Mouse (Mus musculus): ENCODE measurements at regions not wholly inside any gene's neighbourhood (a gene's known extent, or its start where the extent isn't known, plus 50 kb on each side); places are given as distances from the start of the nearest gene placed in this dataset.

GRCm38 (mm10) chr11:65638211-65638610 is 149.9 kb downstream of the Map2k4 start:
- in situ Hi-C loops (cut with MboI, MseI), result loop anchor here (10.0 kb wide), 1 partner anchor 1517 kb away; no protein-coding TSS in a partner anchor

- in situ Hi-C loops (cut with MboI, MseI), result loop anchor here (10.0 kb wide), 1 partner anchor 1518 kb away; no protein-coding TSS in a partner anchor
These were observed 150.9 kb downstream of the Map2k4 start for GRCm38 (mm10) chr11:65637206-65637605.

- in situ Hi-C loops (cut with MboI, MseI), result loop anchor here (10.0 kb wide), 1 partner anchor 1519 kb away; no protein-coding TSS in a partner anchor
These were observed 152.8 kb downstream of the Map2k4 start for GRCm38 (mm10) chr11:65635307-65635706.

GRCm38 (mm10) chr11:65631164-65631563 is 156.9 kb downstream of the Map2k4 start:
- in situ Hi-C loops (cut with MboI, MseI), result loop anchor here (10.0 kb wide), 1 partner anchor 1524 kb away; no protein-coding TSS in a partner anchor

GRCm38 (mm10) chr11:65630436-65630835 is 157.7 kb downstream of the Map2k4 start:
- in situ Hi-C loops (cut with MboI, MseI), result loop anchor here (10.0 kb wide), 1 partner anchor 1524 kb away; no protein-coding TSS in a partner anchor

GRCm38 (mm10) chr11:65629320-65629719 is 158.8 kb downstream of the Map2k4 start:
- in situ Hi-C loops (cut with MboI, MseI), result no loop called here

- in situ Hi-C loops (cut with MboI, MseI), result no loop called here
These were observed 169.1 kb downstream of the Map2k4 start for GRCm38 (mm10) chr11:65618976-65619375.

GRCm38 (mm10) chr11:65610536-65610935 is 177.6 kb downstream of the Map2k4 start:
- in situ Hi-C loops (cut with MboI, MseI), result no loop called here

GRCm38 (mm10) chr11:65609056-65609455 is 179.0 kb downstream of the Map2k4 start:
- in situ Hi-C loops (cut with MboI, MseI), result no loop called here

- in situ Hi-C loops (cut with MboI, MseI), result no loop called here
These were observed 190.6 kb downstream of the Map2k4 start for GRCm38 (mm10) chr11:65597298-65598076.

- in situ Hi-C loops (cut with MboI, MseI), result no loop called here
These were observed 199.6 kb downstream of the Map2k4 start for GRCm38 (mm10) chr11:65588491-65588890.

- in situ Hi-C loops (cut with MboI, MseI), result no loop called here
These were observed 220.3 kb downstream of the Map2k4 start for GRCm38 (mm10) chr11:65567831-65568230.

GRCm38 (mm10) chr11:65558236-65558635 is 229.9 kb downstream of the Map2k4 start:
- in situ Hi-C loops (cut with MboI, MseI), result loop anchor here (10.0 kb wide), 1 partner anchor 63 kb away; no protein-coding TSS in a partner anchor

GRCm38 (mm10) chr11:65551073-65551472 is 237.0 kb downstream of the Map2k4 start:
- in situ Hi-C loops (cut with MboI, MseI), result loop anchor here (10.0 kb wide), 1 partner anchor 56 kb away; no protein-coding TSS in a partner anchor

- in situ Hi-C loops (cut with MboI, MseI), result no loop called here
These were observed 243.8 kb downstream of the Map2k4 start for GRCm38 (mm10) chr11:65544281-65544680.

- in situ Hi-C loops (cut with MboI, MseI), result no loop called here
These were observed 244.5 kb downstream of the Map2k4 start for GRCm38 (mm10) chr11:65543581-65543980.

- in situ Hi-C loops (cut with MboI, MseI), result loop anchor here (10.0 kb wide), 1 partner anchor 1158 kb away; no protein-coding TSS in a partner anchor
These were observed 251.0 kb downstream of the Map2k4 start for GRCm38 (mm10) chr11:65537046-65537630.

- in situ Hi-C loops (cut with MboI, MseI), result loop anchor here (10.0 kb wide), 1 partner anchor 1159 kb away; no protein-coding TSS in a partner anchor
These were observed 252.2 kb downstream of the Map2k4 start for GRCm38 (mm10) chr11:65535726-65536442.

- in situ Hi-C loops (cut with MboI, MseI), result loop anchor here (10.0 kb wide), 1 partner anchor 1164 kb away; no protein-coding TSS in a partner anchor
These were observed 257.4 kb downstream of the Map2k4 start for GRCm38 (mm10) chr11:65530744-65531143.

GRCm38 (mm10) chr11:65505106-65505865 is 235.5 kb upstream of the Myocd start:
- in situ Hi-C loops (cut with MboI, MseI), result no loop called here

- in situ Hi-C loops (cut with MboI, MseI), result loop anchor here (10.0 kb wide), 1 partner anchor 57 kb away; no protein-coding TSS in a partner anchor
These were observed 228.2 kb upstream of the Myocd start for GRCm38 (mm10) chr11:65497979-65498378.
